Mouse (Mus musculus) skeletal muscle tissue, adult 2 months (tissue): ENCODE measurements at regions not wholly inside any gene's neighbourhood (a gene's known extent, or its start where the extent isn't known, plus 50 kb on each side); places are given as distances from the start of the nearest gene placed in this dataset.

Experiments
- DNase-seq: peaks from one replicate; pipeline ENCODE4 v3.0.0-alpha.2; 2012; ENCODE audit warnings: low read depth, low spot score

- no peak for DNase-seq
Measured at GRCm38 (mm10) chr1:183853956-183854613, 159.0 kb upstream of the Dusp10 start.

GRCm38 (mm10) chr1:183865111-183865510 is 148.0 kb upstream of the Dusp10 start:
- no peak for DNase-seq

- no peak for DNase-seq
Measured at GRCm38 (mm10) chr1:183865586-183865985, 147.5 kb upstream of the Dusp10 start.

GRCm38 (mm10) chr1:183868965-183869364 is 144.1 kb upstream of the Dusp10 start:
- DNase-seq, result no peak

GRCm38 (mm10) chr1:183895936-183896335 is 117.2 kb upstream of the Dusp10 start:
- no peak for DNase-seq

GRCm38 (mm10) chr1:183898091-183898490 is 115.0 kb upstream of the Dusp10 start:
- DNase-seq, result peak; percentile 33

GRCm38 (mm10) chr1:183904564-183904963 is 108.5 kb upstream of the Dusp10 start:
- no peak for DNase-seq

- DNase-seq, result peak; percentile 90
Measured at GRCm38 (mm10) chr1:183905345-183906142, 107.6 kb upstream of the Dusp10 start.

GRCm38 (mm10) chr1:183917656-183918055 is 95.4 kb upstream of the Dusp10 start:
- DNase-seq, result no peak

GRCm38 (mm10) chr1:183921262-183921661 is 91.8 kb upstream of the Dusp10 start:
- no peak for DNase-seq

GRCm38 (mm10) chr1:183928539-183928938 is 84.6 kb upstream of the Dusp10 start:
- peak; percentile 45 for DNase-seq

- peak; percentile 94 for DNase-seq
Measured at GRCm38 (mm10) chr1:183930363-183930982, 82.6 kb upstream of the Dusp10 start.

GRCm38 (mm10) chr1:183931141-183931540 is 82.0 kb upstream of the Dusp10 start:
- DNase-seq, result peak; percentile 82

GRCm38 (mm10) chr1:183933845-183934244 is 79.3 kb upstream of the Dusp10 start:
- no peak for DNase-seq

GRCm38 (mm10) chr1:183937166-183937565 is 75.9 kb upstream of the Dusp10 start:
- DNase-seq, result no peak

- no peak for DNase-seq
Measured at GRCm38 (mm10) chr1:183938361-183938760, 74.7 kb upstream of the Dusp10 start.

- DNase-seq, result no peak
Measured at GRCm38 (mm10) chr1:183940706-183941105, 72.4 kb upstream of the Dusp10 start.

GRCm38 (mm10) chr1:183946241-183946640 is 66.9 kb upstream of the Dusp10 start:
- DNase-seq, result no peak

- DNase-seq, result peak; percentile 33
Measured at GRCm38 (mm10) chr1:183947066-183947465, 66.0 kb upstream of the Dusp10 start.

GRCm38 (mm10) chr1:183949205-183949604 is 63.9 kb upstream of the Dusp10 start:
- DNase-seq, result no peak

GRCm38 (mm10) chr1:183954086-183954485 is 59.0 kb upstream of the Dusp10 start:
- peak; percentile 52 for DNase-seq

GRCm38 (mm10) chr1:183956391-183956790 is 56.7 kb upstream of the Dusp10 start:
- no peak for DNase-seq

- DNase-seq, result no peak
Measured at GRCm38 (mm10) chr1:183961383-183961782, 51.7 kb upstream of the Dusp10 start.
